ENCODE assay signal across 13 mouse cellular contexts in the genomic region with DNA sequence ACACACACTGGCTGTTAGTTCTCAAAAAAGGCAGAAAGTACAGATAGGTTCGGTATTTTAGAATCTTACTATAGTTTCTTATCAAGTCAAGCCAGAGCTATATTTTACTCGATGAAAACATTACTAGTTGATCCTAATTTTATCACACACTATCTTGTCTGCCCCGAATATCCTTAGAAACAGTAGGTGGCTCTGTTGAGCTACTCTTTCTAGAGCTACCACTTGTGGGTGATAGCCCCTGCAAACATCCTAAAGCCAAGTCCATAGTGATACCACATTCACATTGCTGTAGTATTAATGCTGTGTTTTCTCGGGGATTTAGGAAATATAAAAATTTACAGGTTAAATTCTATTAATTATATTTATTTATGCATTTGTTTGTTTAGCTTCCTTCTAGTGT.
DNase-seq lines count a peak whose midpoint lies in the region; ATAC-seq and TF ChIP-seq lines count a peak whose summit lies in the region.
"Had no signal": no experiment of that assay in that cellular context is flagged by ENCODE, and none has a peak within 500 bp of the region (broad histone marks: within the 10 kb centered on the region; RNA-seq: fewer than 3 reads in every experiment).

No protein-coding gene starts in this region.

- ATAC-seq in forebrain, postnatal 0 days, result no peak
- no peak for ATAC-seq in forebrain, embryonic 13.5 days
- ATAC-seq in lung, embryonic 14.5 days (ENCODE audit: insufficient read depth), result no peak
- ATAC-seq in inflammation-experienced regulatory T-cells, adult 6 months, result no peak

- H3K27me3 ChIP-seq in forebrain, postnatal 0 days (ENCODE audit: insufficient read depth, low read length), result no peaks in the 10 kb centered on the region
- no peaks in the 10 kb centered on the region for H3K27me3 ChIP-seq in forebrain, embryonic 13.5 days
- H3K27me3 ChIP-seq in lung, embryonic 14.5 days (ENCODE audit: insufficient read depth, low read length), result no peaks in the 10 kb centered on the region

- no peak overlapping the region for H3K9ac ChIP-seq in forebrain, postnatal 0 days
- H3K9ac ChIP-seq in forebrain, embryonic 13.5 days, result no peak overlapping the region
- H3K9ac ChIP-seq in lung, embryonic 14.5 days, result no peak overlapping the region

- no peak overlapping the region for H3K4me2 ChIP-seq in forebrain, postnatal 0 days (ENCODE audit: low read depth)
- H3K4me2 ChIP-seq in forebrain, embryonic 13.5 days, result no peak overlapping the region
- no peak overlapping the region for H3K4me2 ChIP-seq in lung, embryonic 14.5 days
- H3K4me2 ChIP-seq: liver, embryonic 11.5 days had no signal

- TF ChIP-seq CTCF in forebrain, postnatal 0 days (IDR thresholded peaks at IDR 0.05; ENCODE audit: low read depth), result peak; percentile 39; the same call in 1 of the 2 replicates
- TF ChIP-seq CTCF in lung, embryonic 14.5 days (IDR thresholded peaks at IDR 0.05; ENCODE audit: low read depth), result 0 out of 2 replicates have a peak, but pooled peaks have one; percentile 3
- no peak for TF ChIP-seq CTCF in lung, adult 2 months (IDR thresholded peaks at IDR 0.05; ENCODE audit: insufficient read depth, low read length)

- H3K27ac ChIP-seq in forebrain, postnatal 0 days (ENCODE audit: low read depth, low read length), result no peak overlapping the region
- no peak overlapping the region for H3K27ac ChIP-seq in forebrain, embryonic 13.5 days
- no peak overlapping the region for H3K27ac ChIP-seq in lung, embryonic 14.5 days (ENCODE audit: low read depth)

- H3K4me3 ChIP-seq in forebrain, postnatal 0 days (ENCODE audit: low read depth, low read length), result no peak overlapping the region
- H3K4me3 ChIP-seq in forebrain, embryonic 13.5 days, result no peak overlapping the region
- no peak overlapping the region for H3K4me3 ChIP-seq in lung, embryonic 14.5 days (ENCODE audit: low read depth, low read length)
- no peak overlapping the region for H3K4me3 ChIP-seq in lung, adult 2 months (replicated peaks; ENCODE audit: extremely low read depth, low read depth, low read length)

- TF ChIP-seq POLR2A in lung, adult 2 months (IDR thresholded peaks at IDR 0.05; ENCODE audit: borderline replicate concordance, extremely low read depth, low read depth, low read length), result no peak

- H3K9me3 ChIP-seq in forebrain, postnatal 0 days (ENCODE audit: low read length), result no peaks in the 10 kb centered on the region
- no peaks in the 10 kb centered on the region for H3K9me3 ChIP-seq in forebrain, embryonic 13.5 days (replicated peaks)
- H3K9me3 ChIP-seq in lung, embryonic 14.5 days (ENCODE audit: low read depth, low read length), result no peaks in the 10 kb centered on the region

- no peaks in the 10 kb centered on the region for H3K4me1 ChIP-seq in forebrain, postnatal 0 days (ENCODE audit: insufficient read depth)
- H3K4me1 ChIP-seq in forebrain, embryonic 13.5 days, result no peaks in the 10 kb centered on the region
- no peaks in the 10 kb centered on the region for H3K4me1 ChIP-seq in lung, embryonic 14.5 days (ENCODE audit: insufficient read depth)
- H3K4me1 ChIP-seq in lung, adult 2 months (ENCODE audit: control insufficient read depth, insufficient read depth, low read length), result no peaks in the 10 kb centered on the region

- DNase-seq in forebrain, postnatal 0 days, result peak; percentile 2
- DNase-seq in lung, embryonic 14.5 days, result peak; percentile 6
- no peak for DNase-seq in lung, adult 2 months
- peak; percentile 19 for DNase-seq in Muller cell, postnatal 12 days (ENCODE audit: inconsistent ontology term)
- DNase-seq in retina, adult 2 months (ENCODE audit: low read depth, low spot score), result peak; percentile 2
- no peak for DNase-seq in T-cell, adult 2 months (ENCODE audit: low spot score)
- DNase-seq: adrenal gland, postnatal 10 days; gastrocnemius, postnatal 10 days; kidney, adult 2 months; thymus, postnatal 36 days had no signal

- WGBS in forebrain, postnatal 0 days, result 52% methylated on average over 4 of the region's 4 CpGs
- 49% methylated on average over 4 of the region's 4 CpGs for WGBS in forebrain, embryonic 13.5 days
- WGBS in lung, embryonic 14.5 days, result 43% methylated on average over 4 of the region's 4 CpGs
- 40% methylated on average over 4 of the region's 4 CpGs for WGBS in lung, adult 2 months

- H3K36me3 ChIP-seq in forebrain, postnatal 0 days (ENCODE audit: insufficient read depth), result no peaks in the 10 kb centered on the region
- no peaks in the 10 kb centered on the region for H3K36me3 ChIP-seq in forebrain, embryonic 13.5 days (ENCODE audit: poor library complexity, severe bottlenecking)
- no peaks in the 10 kb centered on the region for H3K36me3 ChIP-seq in lung, embryonic 14.5 days (ENCODE audit: insufficient read depth)

Comparison
In these comparisons a context has a peak if more than half of its experiments do, and no peak if none do; other contexts are left out.
1. DNase-seq: peak in forebrain, postnatal 0 days (single experiment), lung, embryonic 14.5 days (single experiment), Muller cell, postnatal 12 days (single experiment) and retina, adult 2 months (single experiment); none in lung, adult 2 months (single experiment) and T-cell, adult 2 months (single experiment).